Mouse (Mus musculus) embryonic facial prominence, embryonic 15.5 days (tissue): ENCODE measurements at regions not wholly inside any gene's neighbourhood (a gene's known extent, or its start where the extent isn't known, plus 50 kb on each side); places are given as distances from the start of the nearest gene placed in this dataset.

Experiments
- ATAC-seq: fragments of 200-750 bp; cut with Nextera tagmentation; 2 replicates; pipeline ENCODE4 v1.8.0; 2017; ENCODE audit warnings: low read depth, moderate TSS enrichment; ENCODE audit not compliant: insufficient number of reproducible peaks, low FRiP score, low TSS enrichment
- H3K27ac ChIP-seq: fragments of 300-500 bp; sonication (generic); replicated peaks from 2 replicates; pipeline ENCODE4 v1.5.1; 2015; ENCODE audit warnings: mild to moderate bottlenecking, inconsistent platforms
- H3K27me3 ChIP-seq: fragments of 300-500 bp; sonication (generic); 2 replicates; pipeline ENCODE4 v1.6.1; 2015; ENCODE audit warnings: inconsistent platforms
- H3K36me3 ChIP-seq: fragments of 300-500 bp; sonication (generic); 2 replicates; pipeline ENCODE4 v1.6.1; 2015; ENCODE audit warnings: mild to moderate bottlenecking, inconsistent platforms
- H3K4me1 ChIP-seq: fragments of 300-500 bp; sonication (generic); 2 replicates; pipeline ENCODE4 v1.6.1; 2015; ENCODE audit warnings: inconsistent platforms
- H3K4me2 ChIP-seq: fragments of 300-500 bp; sonication (generic); replicated peaks from 2 replicates; pipeline ENCODE4 v1.6.1; 2015; ENCODE audit warnings: mild to moderate bottlenecking, inconsistent platforms
- H3K4me3 ChIP-seq: fragments of 300-500 bp; sonication (generic); replicated peaks from 2 replicates; pipeline ENCODE4 v1.5.1; 2015; ENCODE audit warnings: mild to moderate bottlenecking, inconsistent platforms
- H3K9ac ChIP-seq: fragments of 300-500 bp; sonication (generic); 2 replicates; pipeline ENCODE4 v1.6.1; 2015; ENCODE audit warnings: inconsistent platforms
- H3K9me3 ChIP-seq: fragments of 300-500 bp; sonication (generic); replicated peaks from 2 replicates; pipeline ENCODE4 v1.6.1; 2016; ENCODE audit warnings: inconsistent platforms
- WGBS: fragments of 180-500 bp; shearing (Covaris S2); methylation state at CpG from one replicate; pipeline ENCODE4 v1.1.7; 2015; 5-methylcytosine and 5-hydroxymethylcytosine counted together

DNA sequence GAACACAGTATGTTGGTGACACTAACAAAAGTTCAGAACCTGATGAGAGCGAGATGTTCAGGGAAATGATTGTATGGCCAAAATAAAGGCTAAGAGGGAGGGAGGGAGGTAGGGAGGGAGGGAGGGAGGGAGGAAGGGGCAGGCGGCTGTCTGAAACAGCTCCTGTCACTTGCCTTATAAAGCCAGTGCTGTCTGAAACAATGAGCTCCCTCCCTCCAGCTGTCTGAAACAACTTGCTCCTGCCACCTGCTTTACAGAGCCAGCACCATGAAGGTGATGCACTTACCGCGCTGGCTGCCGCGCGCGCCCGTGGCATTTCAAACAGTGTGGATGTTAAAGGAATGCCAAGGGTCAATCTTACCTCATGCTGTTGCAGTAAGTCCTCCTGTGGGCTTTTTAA lies 571.9 kb downstream of the 1700064H15Rik start:
- H3K27me3 ChIP-seq = peaks cover 8% of the 10 kb centered on the region; the same call in 1 of the 2 replicates
- ATAC-seq = no peak
- WGBS = 14% methylated on average over 9 of the region's 9 CpGs

DNA sequence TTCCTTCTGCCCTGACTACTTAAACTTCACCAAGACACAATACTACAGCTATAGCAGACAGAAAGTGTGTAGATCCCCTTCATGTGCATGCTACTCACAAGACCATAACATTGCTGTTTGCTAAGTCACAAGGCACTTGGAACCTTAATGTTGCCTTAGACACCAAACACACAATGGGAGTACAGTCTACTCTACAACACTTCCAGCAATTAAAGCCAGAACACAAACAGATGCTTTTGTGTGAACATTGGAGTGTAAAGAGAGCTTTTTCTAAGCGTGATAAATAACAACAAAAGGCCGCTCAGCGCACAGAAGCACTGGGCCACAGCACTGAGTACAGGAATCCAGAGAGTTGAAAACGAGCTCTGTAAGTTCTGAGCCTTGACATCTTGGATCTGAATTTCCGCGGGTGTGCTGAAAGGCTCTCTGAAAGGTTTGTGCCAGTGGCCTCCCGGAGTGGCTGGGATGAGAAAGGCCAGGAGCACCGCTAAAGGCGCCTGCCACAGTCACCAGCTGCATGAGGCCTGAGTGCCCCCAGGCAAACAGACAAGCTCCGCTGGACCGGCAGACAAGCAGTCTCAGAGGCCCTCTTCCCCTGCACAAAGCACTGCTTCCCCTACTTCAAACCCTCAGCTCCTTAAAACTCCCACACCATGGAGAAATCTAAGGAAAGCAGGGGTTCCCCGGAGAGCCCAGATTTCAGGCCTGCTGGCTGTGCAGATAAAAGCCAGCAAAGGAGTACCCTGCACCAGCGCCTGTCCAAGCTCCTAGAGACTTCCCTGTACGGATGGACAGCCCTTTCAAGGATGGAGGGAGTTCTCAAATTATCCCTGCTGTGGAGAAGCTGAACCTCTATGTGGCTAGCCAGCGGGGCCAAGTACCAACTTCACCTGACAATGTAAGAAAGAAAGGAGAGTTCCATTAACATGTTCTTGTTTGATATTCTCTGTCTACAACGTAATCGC lies 568.3 kb downstream of the 1700064H15Rik start:
- no peak overlapping the region for H3K27ac ChIP-seq
- H3K9ac ChIP-seq = no peak overlapping the region
- no peaks in the 10 kb centered on the region for H3K36me3 ChIP-seq

More for the DNA sequence above, 571.9 kb downstream of the 1700064H15Rik start:
- no peak overlapping the region for H3K27ac ChIP-seq
- no peaks in the 10 kb centered on the region for H3K9me3 ChIP-seq
- no peak overlapping the region for H3K4me3 ChIP-seq
- no peaks in the 10 kb centered on the region for H3K4me1 ChIP-seq
- no peak overlapping the region for H3K9ac ChIP-seq
- H3K4me2 ChIP-seq = no peak overlapping the region
- H3K36me3 ChIP-seq = no peaks in the 10 kb centered on the region

DNA sequence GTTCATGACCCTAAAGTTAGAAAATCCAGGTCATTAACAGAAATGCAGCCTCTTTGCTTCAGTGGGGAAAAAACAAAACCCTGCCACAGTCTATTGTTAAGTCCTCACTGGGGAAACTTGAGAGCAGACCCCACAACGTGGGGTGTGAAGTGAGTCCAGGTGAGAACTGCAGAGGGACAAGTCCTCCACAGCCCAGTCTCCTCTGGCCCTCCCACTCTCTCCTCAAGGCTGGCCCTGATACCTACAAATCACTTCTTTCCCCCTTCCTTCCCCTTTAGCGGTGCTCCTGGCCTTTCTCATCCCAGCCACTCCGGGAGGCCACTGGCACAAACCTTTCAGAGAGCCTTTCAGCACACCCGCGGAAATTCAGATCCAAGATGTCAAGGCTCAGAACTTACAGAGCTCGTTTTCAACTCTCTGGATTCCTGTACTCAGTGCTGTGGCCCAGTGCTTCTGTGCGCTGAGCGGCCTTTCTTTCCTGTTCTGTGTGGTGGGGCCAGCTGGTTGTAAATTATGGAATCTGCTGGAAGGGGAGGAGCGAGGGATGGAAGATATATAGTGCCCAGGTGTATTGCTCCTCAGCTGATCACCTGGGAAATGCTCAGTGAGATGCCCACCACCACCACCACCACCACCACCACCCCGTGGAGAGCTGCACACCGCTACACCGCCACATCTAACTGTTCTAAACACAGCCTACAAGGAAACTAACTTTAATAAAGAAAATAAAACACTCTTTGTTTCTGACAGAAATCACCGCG lies 566.8 kb downstream of the 1700064H15Rik start:
- Histone ChIP-seq H3K9me3 (no peaks in the 10 kb centered on the region), H3K9ac (no peak overlapping the region), H3K27me3 (peaks cover 8% of the 10 kb centered on the region; the same call in 1 of the 2 replicates), H3K4me3 (no peak overlapping the region), H3K27ac (no peak overlapping the region), H3K36me3 (no peaks in the 10 kb centered on the region), H3K4me2 (no peak overlapping the region), H3K4me1 (no peaks in the 10 kb centered on the region)
- whole genome bisulfite sequencing = 43% methylated on average over 12 of the region's 14 CpGs
- ATAC-seq = no peak

More for the DNA sequence above, 568.3 kb downstream of the 1700064H15Rik start:
- Histone ChIP-seq H3K4me2 (no peak overlapping the region), H3K4me3 (no peak overlapping the region), H3K9me3 (no peaks in the 10 kb centered on the region), H3K27me3 (peaks cover 8% of the 10 kb centered on the region; the same call in 1 of the 2 replicates), H3K4me1 (no peaks in the 10 kb centered on the region)
- ATAC-seq = no peak
- 31% methylated on average over 17 of the region's 17 CpGs for WGBS

DNA sequence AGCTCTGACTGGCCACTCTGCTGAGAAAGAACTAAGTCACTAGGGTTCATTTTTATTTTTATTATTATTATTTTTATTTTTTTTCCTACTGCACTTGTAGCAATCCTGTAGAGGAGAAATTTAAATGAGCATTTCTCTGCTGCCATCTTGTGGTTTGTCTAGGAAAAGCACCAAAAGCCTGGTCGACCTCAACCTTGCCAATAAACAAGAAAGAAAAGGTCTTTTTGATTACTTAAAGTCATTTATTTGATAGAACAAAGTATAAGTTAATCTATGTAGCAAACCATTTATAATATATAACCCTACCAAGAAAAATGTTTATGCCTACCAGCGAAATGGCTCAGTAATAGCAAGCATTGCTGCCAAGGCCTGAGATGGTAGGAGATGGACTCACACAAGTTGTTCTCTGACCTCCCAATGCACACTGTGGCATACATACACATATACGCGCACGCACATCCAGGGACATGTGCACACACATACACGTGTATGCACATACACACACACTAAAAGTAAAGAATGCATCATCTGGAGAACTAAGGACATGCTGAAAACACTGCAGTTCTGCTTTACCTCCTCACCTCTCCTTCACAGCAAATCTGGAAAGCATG lies 566.1 kb downstream of the 1700064H15Rik start:
- peaks cover 8% of the 10 kb centered on the region; the same call in 1 of the 2 replicates for H3K27me3 ChIP-seq
- H3K4me1 ChIP-seq = no peaks in the 10 kb centered on the region
- no peak overlapping the region for H3K4me3 ChIP-seq
- no peaks in the 10 kb centered on the region for H3K36me3 ChIP-seq
- ATAC-seq = no peak
- 38% methylated on average over 6 of the region's 6 CpGs for WGBS
- H3K9me3 ChIP-seq = no peaks in the 10 kb centered on the region
- H3K9ac ChIP-seq = no peak overlapping the region
- H3K4me2 ChIP-seq = no peak overlapping the region
- H3K27ac ChIP-seq = no peak overlapping the region

DNA sequence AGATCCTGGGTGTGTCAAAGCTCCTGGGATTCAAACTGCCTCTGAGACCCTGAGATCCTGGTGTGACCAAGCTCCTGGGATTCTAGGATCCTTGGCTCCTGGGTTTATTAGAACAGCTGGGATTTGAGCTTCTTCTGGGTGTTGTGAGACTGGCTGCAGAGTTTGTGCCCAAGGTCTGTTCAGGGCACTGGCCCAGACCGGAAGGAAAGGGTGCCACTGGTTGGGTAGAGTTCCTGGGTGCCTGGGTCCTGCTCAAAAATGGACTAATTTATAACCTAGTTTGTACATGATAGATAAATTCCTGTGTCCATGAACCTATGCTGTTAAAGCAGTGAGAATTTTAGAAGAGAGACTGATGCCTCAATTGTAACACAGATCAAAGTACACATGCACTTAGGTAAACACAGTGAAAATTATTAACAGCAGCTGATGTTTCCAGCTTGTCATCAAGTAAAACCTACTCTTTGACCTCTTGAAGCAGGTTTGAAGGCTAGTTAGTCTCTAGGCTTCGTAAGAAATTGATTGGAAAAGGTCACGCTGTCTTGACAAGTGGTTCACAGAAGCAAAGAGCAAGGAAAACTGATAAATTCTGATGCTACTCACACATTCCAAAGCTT lies 561.2 kb downstream of the 1700064H15Rik start:
- no peak overlapping the region for H3K4me3 ChIP-seq
- no peak for ATAC-seq
- H3K27me3 ChIP-seq = no peaks in the 10 kb centered on the region
- no peak overlapping the region for H3K27ac ChIP-seq
- no peaks in the 10 kb centered on the region for H3K9me3 ChIP-seq
- H3K36me3 ChIP-seq = no peaks in the 10 kb centered on the region
- no peak overlapping the region for H3K9ac ChIP-seq
- H3K4me1 ChIP-seq = no peaks in the 10 kb centered on the region
- H3K4me2 ChIP-seq = no peak overlapping the region
- WGBS = 69% methylated on average over 3 of the region's 3 CpGs
